Mouse (Mus musculus) heart, embryonic 11.5 days (tissue): ENCODE results near the gene Olfr1120. TPM values are rescaled to one million over a fixed set of nuclear protein-coding genes. Genes with fewer than 3 reads are reported as not detected.

ENCODE experiments used
- polyA plus RNA-seq: library from polyadenylated mRNA; unstranded; fragments of >200 nt; fragmentation: Nextera tagmentation; extraction: Ambion mirVana; gene quantifications from 2 replicates; pipeline ENCODE4 v1.2.1, GENCODE M21; 2014

Olfr1120 gene
- polyA plus RNA-seq, 1 experiment from 2014 or later, result not detected

Other genes with a start within 250 kb of the Olfr1120 start
- gene Olfr259, start 240.2 kb upstream of the Olfr1120 start, polyA plus RNA-seq, result not detected in 2 replicates
- gene Olfr1110, start 214.5 kb upstream of the Olfr1120 start, polyA plus RNA-seq, result not detected in 2 replicates
- gene Olfr1111, start 202.2 kb upstream of the Olfr1120 start, polyA plus RNA-seq, result not detected in 2 replicates
- not detected in 2 replicates for gene Olfr1112, start 167.0 kb upstream of the Olfr1120 start, polyA plus RNA-seq
- not detected in 2 replicates for gene Olfr1113, start 145.8 kb upstream of the Olfr1120 start, polyA plus RNA-seq
- not detected in 2 replicates for gene Olfr1115, start 106.8 kb upstream of the Olfr1120 start, polyA plus RNA-seq
- not detected in 2 replicates for gene Olfr1116, start 87.3 kb upstream of the Olfr1120 start, polyA plus RNA-seq
- gene Olfr1118, start 47.2 kb upstream of the Olfr1120 start, polyA plus RNA-seq, result not detected in 2 replicates
- not detected in 2 replicates for gene Olfr1121, start 15.1 kb downstream of the Olfr1120 start, polyA plus RNA-seq
- not detected in 2 replicates for gene Olfr1122, start 31.0 kb downstream of the Olfr1120 start, polyA plus RNA-seq
- gene Olfr1123, start 61.8 kb downstream of the Olfr1120 start, polyA plus RNA-seq, result not detected in 2 replicates
- not detected in 2 replicates for gene Olfr1124, start 75.5 kb downstream of the Olfr1120 start, polyA plus RNA-seq
- gene Olfr1126, start 99.1 kb downstream of the Olfr1120 start, polyA plus RNA-seq, result not detected in 2 replicates
- not detected in 2 replicates for gene Pramel7, start 142.3 kb downstream of the Olfr1120 start, polyA plus RNA-seq
- gene Pramel6, start 151.8 kb downstream of the Olfr1120 start, polyA plus RNA-seq, result not detected in 2 replicates
- not detected in 2 replicates for gene Olfr153, start 177.0 kb downstream of the Olfr1120 start, polyA plus RNA-seq
- not detected in 2 replicates for gene Olfr1128, start 190.7 kb downstream of the Olfr1120 start, polyA plus RNA-seq
- gene Olfr1129, start 219.1 kb downstream of the Olfr1120 start, polyA plus RNA-seq, result not detected in 2 replicates